Mouse (Mus musculus): ENCODE measurements around the gene Pef1.

GRCm38 (mm10) chr4:130130641-130131350, 28.4 kb downstream of the Pef1 start:
- no peak for TF ChIP-seq CTCF (IDR thresholded peaks at IDR 0.05; ENCODE audit: low read depth, low read length)
- TF ChIP-seq POLR2A (IDR thresholded peaks at IDR 0.05; ENCODE audit: borderline replicate concordance, low read depth, low read length): no peak

All from bone marrow macrophage, adult 2 months (primary cell).